Mouse (Mus musculus): Measurements from ENCODE around the gene Relch. TPM values are rescaled to one million over a fixed set of nuclear protein-coding genes. Genes with fewer than 3 reads are reported as not detected.
"Not testable (repeated sequence)": the region's sequence is repeated elsewhere in the genome, so short reads cannot be mapped to it uniquely, and the experiment has no call there.

The Relch gene
- total RNA-seq (2015; ENCODE audit: low replicate concordance) (28.1 and 35.1 TPM in 2 replicates), total RNA-seq (2017; ENCODE audit: low replicate concordance) (23.5 and 30.0 TPM in 2 replicates)

DNA sequence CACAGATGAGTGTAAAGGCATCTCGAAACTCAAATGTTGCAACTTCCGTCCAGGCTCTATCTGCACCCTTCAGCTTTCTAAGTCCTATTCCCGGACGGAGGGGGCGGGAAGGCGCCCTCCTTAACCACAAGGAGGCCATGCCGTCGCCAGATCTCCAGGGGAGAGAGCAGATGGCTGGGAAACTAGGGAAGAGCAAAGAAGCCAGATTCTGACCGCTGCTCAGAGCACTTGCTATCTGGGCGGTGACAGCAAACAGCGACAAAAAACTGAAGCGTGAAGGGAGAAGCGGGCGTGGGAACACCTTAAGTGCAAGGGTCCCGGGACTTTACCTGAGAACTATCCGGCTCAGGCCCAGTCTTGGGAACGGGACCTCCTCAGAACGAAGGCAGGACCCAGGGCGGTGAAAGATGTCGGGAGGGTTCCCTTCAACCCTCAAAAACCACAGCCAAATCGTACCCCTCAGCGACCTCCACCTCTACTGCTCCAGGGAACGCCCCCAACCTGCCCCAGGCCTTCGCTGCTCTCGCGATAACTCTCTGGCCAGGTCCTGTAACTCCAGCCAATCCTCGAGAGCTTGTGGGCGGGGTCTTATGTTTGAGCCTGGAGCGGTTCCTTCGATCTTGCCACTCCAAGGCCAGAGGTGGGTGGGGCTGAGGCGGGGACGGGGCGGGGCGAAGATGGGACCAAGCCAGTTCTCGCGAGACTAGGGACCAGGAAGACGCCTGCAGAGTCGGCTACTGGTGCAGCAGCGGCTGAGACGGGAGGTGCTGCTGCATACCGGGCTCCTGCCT lies at the start of gene Relch, which contains the start of gene Pign:
Gene Relch (plus strand): TSS at position 691 of the 791 bp plus-strand sequence.
Gene Pign (minus strand): TSS at position 507 of the 791 bp plus-strand sequence.
- peak; percentile 92 for ATAC-seq (replicated peaks; ENCODE audit: low FRiP score, poor library complexity, severe bottlenecking)

DNA sequence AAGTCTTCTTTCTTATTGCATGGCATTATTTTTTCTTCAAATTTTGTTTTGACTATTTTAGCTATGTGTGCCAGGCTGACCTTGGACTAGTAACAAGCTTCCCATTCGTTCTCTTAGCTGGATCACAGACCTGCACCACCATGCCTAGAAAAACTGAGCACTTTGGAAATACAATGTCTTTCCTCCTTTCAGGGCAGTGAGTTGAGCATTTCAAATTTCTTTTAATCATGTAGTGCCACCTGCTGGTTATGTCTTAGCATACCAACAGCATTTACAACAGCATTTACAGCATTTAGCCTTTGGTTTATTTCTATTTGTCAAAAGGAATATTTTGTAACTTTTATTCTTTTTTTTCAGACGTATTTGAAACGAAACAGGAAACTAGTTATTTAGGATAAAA lies 33.2 kb upstream of the Relch start:
- ATAC-seq (replicated peaks; ENCODE audit: low FRiP score, poor library complexity, severe bottlenecking) = no peak

DNA sequence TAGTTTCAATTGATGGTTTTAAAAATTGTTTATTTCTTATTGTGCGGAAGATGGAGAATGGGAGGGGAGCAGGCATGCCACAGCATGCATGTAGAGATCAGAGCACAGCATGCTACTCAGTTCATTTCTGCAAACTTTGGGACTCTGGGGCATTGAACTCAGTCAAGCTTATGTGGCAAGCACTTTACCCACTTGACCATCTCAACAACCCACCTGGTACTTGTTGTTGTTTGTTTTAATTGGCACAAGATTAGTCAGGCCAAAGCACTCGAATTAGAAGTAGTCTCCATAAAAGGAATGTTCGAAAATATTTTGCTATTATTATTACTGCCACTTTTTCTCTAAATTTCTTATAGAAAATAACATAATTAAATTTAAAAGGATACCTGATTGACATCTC lies 19.6 kb upstream of the Relch start:
- ATAC-seq (replicated peaks; ENCODE audit: low FRiP score, poor library complexity, severe bottlenecking) = no peak

DNA sequence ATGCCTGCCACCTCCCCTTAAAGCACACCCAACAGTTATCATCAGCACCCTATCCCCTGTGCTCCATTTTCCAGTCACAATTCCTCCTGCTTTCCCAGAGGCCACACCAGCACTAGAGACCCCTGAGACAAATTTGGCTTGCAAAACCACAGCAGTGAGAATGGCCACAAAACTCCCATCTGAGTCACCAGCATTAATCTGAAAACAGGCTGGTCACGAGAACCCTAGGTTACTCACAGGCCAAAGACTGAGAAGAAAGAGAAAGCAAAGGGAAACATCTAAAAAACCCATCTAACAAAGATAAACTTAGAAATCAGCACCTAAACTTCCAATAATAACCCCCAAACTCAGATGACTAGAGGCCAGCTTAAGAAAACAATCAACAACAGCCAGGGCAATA lies 13.0 kb upstream of the Relch start:
- ATAC-seq (replicated peaks; ENCODE audit: low FRiP score, poor library complexity, severe bottlenecking) = no peak

DNA sequence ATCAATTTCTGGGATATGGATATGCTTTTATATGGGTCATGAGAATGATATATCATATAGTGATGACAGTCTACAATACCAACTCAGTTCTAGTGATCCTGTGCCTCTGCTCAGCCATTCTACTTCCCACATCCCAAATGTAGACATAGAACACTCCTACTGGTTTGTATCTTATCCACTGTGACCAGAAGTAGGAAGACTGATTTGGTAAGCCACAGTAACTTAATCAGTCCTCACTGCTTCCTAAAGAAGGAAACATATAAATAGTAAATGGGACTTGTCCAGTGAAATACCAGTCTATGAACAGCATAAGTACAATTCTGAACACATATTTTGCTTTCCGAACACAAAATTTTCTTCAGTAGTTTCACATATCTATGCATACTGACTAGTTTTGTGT lies 9.7 kb upstream of the Relch start:
- ATAC-seq (replicated peaks; ENCODE audit: low FRiP score, poor library complexity, severe bottlenecking) = no peak

DNA sequence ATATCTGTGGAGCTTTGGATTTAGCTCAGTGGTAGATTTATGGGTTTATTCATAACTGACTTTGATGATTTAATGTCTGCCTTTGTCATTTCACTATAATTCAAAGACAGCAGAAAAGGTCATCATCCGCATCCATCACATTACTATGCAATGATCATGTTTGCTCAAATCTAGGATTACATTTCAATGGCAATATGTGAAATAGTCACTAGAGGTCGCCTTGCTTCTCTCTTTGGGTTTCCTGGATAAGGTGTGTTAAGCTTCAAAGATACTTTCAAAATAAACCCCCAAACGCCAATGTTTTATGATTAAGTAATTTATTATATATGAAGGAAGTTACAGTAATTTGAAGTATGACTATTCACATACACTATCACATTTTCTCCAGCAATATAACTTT lies 3.6 kb upstream of the Relch start:
- ATAC-seq (replicated peaks; ENCODE audit: low FRiP score, poor library complexity, severe bottlenecking) = no peak

DNA sequence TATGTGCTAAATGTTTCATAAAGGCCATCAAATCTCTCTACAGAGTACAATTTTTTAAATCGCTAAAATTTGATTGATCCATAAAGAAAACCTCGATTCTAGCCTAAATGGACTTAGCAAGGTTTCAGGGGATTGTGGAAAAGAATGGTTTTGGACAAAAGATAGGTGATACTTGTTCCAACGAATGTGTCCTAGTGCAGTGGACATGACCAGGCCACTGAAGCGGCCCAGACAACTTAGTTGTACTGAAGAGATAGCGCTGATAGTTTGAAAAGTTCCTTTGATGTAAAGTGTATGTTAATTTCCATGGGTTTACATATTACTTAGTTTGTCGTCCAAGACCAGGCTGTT lies 866 bp upstream of the Relch start:
- peak; percentile 6; the same call in 1 of the 2 replicates for ATAC-seq (replicated peaks; ENCODE audit: low FRiP score, poor library complexity, severe bottlenecking)

DNA sequence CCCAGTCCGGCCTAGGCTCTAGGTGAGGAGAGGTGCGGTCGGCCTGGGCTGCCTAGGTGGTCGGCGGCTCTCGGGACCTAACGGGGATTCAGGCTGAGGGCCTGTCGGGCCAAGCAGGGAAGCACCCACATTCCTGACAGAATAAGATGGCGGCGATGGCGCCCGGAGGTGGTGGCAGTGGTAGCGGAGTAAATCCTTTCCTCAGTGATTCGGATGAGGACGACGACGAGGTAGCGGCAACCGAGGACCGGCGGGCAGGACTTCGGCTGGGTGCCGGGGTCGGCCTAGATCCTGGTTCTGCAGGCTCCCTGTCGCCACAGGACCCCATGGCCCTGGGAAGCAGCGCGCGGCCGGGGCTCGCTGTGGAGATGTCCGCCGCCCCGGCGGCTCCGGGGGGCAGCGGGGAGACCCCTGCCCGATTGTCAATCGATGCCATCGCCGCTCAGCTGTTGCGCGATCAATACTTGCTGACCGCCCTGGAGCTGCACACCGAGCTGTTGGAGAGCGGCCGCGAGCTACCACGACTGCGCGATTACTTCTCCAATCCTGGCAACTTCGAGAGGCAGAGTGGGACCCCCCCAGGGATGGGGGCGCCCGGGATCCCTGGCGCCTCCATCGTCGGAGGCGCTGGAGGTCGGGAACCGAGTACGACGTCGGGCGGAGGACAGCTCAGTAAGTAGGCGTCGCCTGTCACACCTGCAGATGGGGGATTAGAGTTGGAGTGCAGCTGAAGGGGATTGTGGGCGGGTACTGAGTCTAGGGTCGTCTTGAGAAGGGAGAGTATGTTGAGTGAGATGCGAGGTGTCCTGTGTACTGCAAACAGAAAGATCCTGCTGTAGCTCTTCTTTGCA lies 526 bp downstream of the Relch start:
- ATAC-seq (replicated peaks; ENCODE audit: low FRiP score, poor library complexity, severe bottlenecking) = peak; percentile 34

DNA sequence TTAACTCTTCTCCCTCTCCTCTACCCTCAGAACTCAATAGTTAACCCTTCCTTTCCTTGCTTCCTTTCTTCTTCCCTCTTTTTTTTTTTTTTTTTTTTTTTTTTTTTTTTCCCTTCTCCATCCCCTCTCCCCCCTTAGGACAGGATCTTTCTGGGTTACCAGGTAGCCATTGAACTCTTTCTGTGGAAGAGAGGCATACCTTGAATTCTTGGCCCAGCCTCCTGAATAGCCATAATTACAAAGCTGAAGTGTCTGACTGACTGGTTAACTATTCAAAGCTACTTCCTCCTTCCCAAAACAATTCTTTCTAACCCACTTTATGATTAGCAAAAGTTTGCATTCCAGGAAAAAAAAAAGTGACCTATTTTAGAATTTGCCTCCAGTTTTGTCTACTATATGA lies 6.0 kb downstream of the Relch start:
- ATAC-seq (replicated peaks; ENCODE audit: low FRiP score, poor library complexity, severe bottlenecking) = no peak

DNA sequence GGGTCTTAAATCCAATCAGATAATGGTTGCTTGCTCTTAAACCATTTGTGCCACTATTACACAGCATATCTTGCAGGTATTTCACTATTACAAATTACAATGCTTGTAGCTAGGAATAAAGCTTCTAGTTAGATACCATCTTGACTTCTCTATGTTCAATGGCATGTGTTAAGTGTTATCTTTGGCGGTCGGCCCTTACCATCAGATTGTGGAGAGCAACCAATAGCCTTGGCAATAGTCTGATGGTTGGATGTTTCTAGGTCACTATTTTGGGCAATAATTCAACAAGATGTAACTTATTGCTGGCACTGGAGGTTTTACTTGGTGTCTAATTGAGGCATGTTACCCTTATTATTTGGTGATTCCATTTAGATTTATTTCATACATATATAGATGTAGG lies 11.1 kb downstream of the Relch start:
- ATAC-seq (replicated peaks; ENCODE audit: low FRiP score, poor library complexity, severe bottlenecking) = no peak

DNA sequence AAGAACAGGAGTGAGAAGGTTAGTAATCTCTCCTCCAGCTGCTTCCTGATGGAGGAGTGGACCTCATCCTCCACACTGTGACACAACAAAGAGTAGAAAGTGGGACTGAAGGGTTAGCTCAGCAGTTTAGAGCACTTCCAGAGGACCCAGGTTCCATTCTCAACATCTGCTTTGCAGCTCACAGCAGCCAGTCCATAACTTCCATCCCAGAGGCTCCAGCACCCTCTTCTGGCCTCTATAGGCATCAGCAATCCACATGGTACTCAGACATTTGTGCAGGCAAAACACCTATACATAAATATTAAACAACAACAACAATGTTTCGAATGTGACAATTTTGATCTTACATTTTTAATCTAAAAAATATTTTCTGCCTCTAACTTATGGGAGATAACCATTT lies 16.9 kb downstream of the Relch start:
- ATAC-seq (replicated peaks; ENCODE audit: low FRiP score, poor library complexity, severe bottlenecking) = peak; percentile 74

DNA sequence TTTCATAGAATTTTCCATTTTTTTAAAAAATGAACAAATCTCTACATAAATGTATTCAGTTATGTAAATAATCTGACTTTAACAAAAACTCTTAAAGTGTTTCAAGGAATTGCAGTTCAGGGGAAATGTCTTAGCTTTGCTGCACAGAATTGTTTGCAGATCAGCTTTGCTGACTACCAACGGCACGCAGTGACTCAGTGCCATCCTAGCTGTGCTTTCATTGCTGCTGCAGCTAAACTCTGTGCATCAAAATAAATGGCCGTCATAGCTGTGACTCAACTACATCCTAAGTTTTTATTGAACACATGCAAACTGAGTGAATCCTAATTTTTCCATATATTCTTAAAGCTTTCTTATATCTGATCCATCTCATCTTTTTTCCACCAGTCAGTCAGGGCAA lies 21.8 kb downstream of the Relch start:
- ATAC-seq (replicated peaks; ENCODE audit: low FRiP score, poor library complexity, severe bottlenecking) = no peak

DNA sequence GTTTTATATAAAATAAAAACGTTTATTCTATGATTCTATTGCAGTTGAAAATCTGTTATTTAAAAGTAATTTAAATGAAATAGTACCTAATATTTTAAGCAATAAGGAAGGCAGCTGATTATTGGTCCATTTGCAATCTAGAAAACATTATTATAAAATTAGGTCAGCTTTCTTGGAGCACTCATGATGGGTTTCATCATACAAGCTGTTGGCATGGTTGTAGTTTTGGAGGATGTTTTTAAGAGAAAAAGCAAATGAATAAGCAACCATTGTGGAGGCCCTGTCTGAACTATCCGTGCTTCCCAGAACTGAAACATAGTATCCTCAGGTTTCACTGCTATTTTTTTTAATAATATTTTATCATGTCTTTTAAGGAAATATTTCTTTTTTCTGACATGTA lies 31.9 kb downstream of the Relch start:
- ATAC-seq (replicated peaks; ENCODE audit: low FRiP score, poor library complexity, severe bottlenecking) = no peak

DNA sequence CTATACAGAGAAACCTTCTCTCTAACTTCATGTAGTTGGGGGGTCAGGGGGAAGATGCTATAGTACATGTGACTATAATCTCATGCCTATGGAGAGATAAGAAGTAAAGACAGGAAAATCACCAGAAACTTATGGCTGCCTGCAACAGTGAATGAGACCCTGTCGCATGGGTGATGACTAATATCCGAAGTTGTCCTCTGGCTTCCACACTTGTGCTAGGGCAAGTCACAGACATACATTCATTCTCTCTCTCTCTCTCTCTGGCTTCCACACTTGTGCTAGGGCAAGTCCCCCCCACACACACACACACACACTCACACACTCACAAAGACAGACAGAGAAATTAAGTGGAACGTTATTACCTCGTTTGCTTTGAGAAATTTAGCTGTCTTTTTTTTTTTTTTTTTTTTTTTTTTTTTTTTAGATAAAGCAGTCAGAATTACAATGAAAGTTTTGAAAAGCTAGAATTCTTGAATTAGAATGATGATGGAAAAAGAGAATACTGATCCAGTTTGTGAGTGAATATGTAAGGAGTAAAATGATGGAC lies 37.4 kb downstream of the Relch start:
- ATAC-seq (replicated peaks; ENCODE audit: low FRiP score, poor library complexity, severe bottlenecking) = no peak

DNA sequence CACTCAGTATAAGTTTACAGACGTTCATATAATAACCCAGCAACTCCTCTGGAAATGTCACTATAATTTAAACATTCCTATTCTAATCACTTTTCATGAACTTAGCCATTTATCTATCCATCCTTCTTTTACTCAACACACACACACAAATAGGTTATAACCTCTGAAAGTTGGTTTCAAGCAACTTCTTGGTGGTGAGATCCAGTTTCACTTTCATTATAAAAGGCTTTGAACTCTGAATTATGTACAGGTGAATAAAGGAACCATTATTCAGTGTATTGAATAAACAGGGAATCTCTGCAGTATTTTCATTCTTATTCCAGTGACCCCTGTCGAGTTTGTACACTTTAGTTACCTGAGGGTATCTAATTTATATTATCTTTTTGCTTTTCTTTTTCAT lies 45.8 kb downstream of the Relch start:
- ATAC-seq (replicated peaks; ENCODE audit: low FRiP score, poor library complexity, severe bottlenecking) = no peak

DNA sequence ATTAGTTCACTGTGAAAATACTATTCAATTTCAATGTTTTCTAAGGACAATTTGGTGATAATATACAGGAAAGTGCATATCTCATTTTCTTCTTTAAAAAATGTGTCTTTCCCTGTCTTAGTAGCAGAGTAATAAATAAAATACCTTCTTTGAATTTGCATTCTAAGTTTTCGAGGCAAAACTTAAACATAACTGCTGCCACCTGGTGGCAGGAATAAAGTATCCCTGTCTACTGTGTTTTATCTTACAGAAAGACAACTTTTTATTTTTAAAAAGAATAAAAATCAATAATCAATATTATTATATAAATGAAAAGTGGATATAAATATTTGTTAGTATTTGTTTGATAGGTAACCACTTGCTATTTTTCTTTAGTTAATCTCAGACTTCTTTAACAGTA lies 47.6 kb downstream of the Relch start:
- no peak for ATAC-seq (replicated peaks; ENCODE audit: low FRiP score, poor library complexity, severe bottlenecking)

DNA sequence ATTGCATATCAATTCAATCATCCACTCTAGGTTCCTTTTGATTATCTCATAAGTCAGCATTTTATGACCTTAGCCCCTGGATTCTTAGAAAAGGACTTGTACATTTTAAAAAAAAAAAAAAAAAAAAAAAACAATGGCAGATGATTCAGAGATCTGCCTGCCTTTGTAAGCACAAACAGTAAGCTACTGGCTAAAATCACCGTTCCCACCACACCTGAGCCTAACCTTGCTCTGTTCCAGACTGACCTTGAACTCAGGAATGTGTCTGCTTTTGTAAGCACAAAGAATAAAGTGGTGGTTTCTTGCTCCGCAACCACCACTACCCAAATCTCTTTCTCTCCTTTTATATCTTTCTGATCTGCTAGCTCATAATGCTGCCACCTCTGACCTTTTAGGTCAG lies 49.2 kb downstream of the Relch start:
- ATAC-seq (replicated peaks; ENCODE audit: low FRiP score, poor library complexity, severe bottlenecking) = no peak

DNA sequence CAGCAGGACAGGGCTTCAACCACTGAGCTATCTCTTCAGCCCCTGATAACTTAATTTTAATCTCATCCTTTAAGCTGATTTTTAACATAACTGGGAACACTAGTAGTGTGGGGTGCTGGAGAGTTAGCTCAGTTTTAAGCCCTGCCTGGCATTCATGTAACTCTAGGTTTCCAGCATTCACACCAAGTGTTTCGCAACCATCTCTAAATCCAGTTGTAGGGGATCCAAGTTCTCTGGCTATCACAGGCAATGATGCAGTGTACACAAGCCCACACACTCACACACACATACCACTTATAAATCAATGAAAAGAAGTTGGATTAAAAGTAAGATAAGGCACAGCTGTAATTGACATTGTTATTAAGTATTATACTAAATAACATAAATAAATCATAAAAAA lies 54.7 kb downstream of the Relch start:
- ATAC-seq (replicated peaks; ENCODE audit: low FRiP score, poor library complexity, severe bottlenecking) = no peak

DNA sequence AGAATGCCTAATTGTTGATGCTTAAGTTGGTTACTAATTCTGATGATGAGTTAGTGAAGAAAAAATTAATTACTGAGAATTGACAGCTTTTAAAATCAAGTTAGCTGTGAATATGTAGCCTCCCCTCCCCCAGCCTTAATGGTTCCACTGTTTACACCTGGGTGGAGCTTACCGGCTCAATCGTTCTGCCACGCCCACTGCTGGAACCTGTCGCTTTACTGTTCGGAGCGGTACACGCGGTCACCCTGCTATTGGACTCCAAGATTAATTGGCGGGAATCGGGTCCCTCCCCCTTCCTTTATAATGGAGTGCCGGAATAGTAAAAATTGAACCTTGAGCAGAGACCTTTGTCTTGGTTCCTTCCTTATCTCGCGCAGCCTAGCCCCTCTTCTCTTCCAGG lies 65.6 kb downstream of the Relch start:
- not testable (repeated sequence) for ATAC-seq (replicated peaks; ENCODE audit: low FRiP score, poor library complexity, severe bottlenecking)

DNA sequence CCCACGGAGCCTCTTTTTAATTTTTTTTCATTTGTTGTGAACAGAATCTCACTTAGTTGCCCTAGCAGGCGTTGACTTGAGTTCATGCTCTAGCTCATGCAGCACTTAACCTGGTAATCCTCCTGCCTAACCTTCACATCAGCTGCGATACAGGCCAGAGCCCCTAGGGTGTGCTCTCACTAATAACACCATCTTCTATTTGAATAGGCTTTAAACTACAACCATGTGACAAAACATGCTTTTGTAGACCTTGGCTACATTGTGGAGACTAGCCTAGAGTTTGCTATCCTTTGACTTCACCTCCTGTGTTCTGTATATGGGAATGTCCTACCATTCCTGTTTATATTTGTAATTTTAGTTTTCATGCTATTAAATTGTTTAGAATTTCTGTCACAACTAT lies 71.7 kb downstream of the Relch start:
- ATAC-seq (replicated peaks; ENCODE audit: low FRiP score, poor library complexity, severe bottlenecking) = no peak

DNA sequence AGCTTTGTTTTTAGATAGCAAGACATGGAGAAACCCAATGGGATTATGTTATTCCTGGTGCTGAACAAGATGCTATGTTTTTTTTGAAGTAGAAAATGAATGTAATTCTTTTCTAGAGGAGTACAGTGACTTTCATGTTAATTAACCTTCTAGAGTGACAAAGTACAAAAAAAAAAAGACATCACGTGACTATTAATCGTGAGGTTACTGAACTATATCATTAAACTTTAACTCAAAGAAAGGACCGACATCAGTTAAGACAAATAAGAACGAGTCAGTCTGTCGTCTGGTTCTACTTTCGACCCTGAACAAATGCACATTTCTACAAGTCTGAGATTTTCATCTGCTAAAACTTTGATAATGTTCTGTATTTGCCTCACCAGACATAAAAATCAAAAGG lies 74.7 kb downstream of the Relch start:
- ATAC-seq (replicated peaks; ENCODE audit: low FRiP score, poor library complexity, severe bottlenecking) = no peak

Measured in erythroblast, adult 5-6 weeks (primary cell).